Mouse (Mus musculus): ENCODE measurements around the gene Zdhhc11.

The Zdhhc11 gene

DNA sequence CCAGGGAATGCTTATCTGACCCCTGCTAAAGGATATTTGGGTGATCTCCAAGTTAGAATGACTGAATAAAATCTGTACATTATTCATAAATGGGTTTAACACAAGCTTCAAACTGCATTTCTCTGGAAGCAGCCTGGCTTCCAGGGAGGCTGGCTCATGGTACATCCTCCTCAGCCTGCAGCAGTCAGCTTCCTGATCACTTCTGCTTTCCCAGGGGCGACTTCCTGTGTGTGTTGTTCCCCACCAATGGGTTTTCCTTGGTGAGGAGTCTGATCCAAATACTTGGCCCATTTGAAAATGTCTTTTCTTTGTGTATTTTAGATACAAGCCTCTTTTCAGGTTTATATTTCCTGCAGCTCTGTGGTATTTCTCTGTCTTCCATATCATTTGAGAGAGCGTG, 65.4 kb downstream of the Zdhhc11 start:
- CTCF ChIA-PET, result no interaction called here
- POLR2A ChIA-PET, result interaction anchor here in 1 of 4 experiments (1.2 to 2.1 kb wide), 2 partner anchors 33 to 97 kb away, joined by 3 to 5 read pairs; partner anchors contain the start of gene Cep72

DNA sequence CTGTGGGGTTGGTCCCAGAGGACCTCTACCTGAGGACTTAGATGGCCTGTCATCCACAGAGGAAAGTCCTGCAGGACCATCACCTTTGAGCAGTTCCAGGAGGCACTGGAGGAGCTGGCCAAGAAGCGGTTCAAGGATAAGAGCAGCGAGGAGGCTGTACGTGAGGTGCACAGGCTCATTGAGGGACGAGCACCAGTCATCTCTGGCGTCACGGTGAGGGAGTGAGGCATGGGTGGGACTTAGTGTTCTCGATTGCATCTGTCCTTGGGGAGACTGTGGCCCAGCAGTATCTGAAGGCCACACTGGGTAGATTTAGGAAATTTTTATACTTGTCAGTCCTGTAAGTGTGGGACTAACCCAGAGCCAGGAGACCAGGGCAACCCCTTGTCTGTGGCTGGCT, 67.0 kb downstream of the Zdhhc11 start:
- CTCF ChIA-PET, result no interaction called here
- POLR2A ChIA-PET, result interaction anchor here in 1 of 4 experiments (2.1 kb wide), 1 partner anchor 32 kb away, joined by 5 read pairs; the partner anchor contains the start of gene Cep72

DNA sequence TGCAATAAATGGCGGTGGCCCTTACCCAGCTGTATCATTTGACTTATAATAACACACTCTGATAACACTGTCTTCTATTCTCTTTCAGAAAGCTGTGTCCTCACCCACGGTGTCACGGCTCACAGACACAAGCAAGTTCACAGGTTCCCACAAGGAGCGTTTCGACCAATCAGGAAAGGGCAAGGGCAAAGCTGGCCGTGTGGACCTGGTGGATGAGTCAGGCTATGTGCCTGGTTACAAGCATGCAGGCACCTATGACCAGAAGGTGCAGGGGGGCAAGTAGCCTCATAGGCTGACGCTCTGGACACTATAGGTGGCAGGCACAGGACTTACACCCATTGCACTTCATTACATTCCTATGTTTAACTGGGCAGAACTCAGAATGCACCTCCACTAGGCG, 67.5 kb downstream of the Zdhhc11 start:
- ChIA-PET CTCF (no interaction called here), POLR2A (no interaction called here)

DNA sequence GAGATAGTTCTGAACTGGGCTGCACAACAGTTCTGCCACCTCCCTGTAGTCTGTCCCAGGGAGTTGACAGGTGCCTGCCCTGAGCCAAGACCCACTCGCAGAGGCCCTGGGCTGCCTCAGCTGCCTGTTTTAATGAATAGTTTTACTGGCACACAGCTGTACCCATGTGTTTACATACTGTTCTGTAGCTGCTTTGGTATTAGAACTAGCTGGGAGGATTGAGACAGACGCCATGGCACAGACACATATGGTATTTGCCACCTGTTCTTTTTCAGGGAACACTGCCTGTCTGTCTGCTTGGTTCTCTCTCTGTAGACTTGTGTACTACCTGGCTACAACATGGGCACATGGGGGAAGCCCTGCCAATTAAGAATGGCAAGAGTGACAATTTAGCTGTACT, 71.1 kb downstream of the Zdhhc11 start:
- CTCF ChIA-PET, result interaction anchor here in 1 of 4 experiments (0.6 kb wide), 1 partner anchor 27 kb away, joined by 4 read pairs; the partner anchor contains the start of gene Cep72
- POLR2A ChIA-PET, result interaction anchor here in 1 of 4 experiments (0.5 kb wide), 1 partner anchor 49 kb away, joined by 6 read pairs; no protein-coding TSS in a partner anchor

DNA sequence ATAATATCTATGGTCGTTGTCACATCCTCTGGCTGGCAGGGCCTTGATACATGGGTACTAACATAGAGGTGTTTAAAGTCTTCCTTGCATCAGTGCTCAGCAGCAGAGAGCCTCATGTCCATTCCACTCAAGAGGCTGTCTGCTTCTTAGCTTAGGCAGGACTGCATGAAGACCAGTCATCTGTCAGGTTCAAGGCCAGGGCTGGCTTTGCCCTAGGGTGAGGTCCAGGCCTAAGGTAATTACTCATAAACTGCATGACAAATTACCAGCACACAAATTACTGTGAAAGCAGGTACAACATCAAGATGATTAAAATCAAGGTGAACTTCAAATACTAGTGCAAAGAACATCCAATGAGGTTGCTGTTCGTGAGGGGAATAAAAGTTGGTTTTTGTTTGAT, 72.1 kb downstream of the Zdhhc11 start:
- POLR2A ChIA-PET, result no interaction called here
- CTCF ChIA-PET, result no interaction called here

DNA sequence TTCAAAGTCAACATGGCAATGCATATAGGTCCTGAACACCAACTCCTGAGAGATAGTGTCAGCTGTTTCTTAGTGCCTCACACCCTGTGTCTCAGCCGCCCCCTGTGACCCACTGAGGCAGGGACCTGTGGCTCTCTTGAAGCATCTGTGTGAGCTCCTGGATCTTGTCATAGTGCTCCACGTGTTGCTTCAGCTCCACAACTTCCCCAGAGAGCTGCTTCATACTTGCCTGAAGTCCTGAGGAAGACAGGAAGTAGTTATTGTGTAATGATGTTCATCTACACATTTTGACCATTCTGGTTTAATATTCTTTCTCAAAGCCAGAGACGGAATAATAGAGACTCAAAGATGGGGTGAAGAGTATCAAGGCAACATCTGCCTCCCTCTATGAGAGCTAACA, 76.3 kb downstream of the Zdhhc11 start:
- ChIA-PET POLR2A (no interaction called here), CTCF (no interaction called here)
